Mouse (Mus musculus) bone marrow macrophage, adult 2 months (primary cell): ENCODE results near the gene Olfr159.

Experiments
- CTCF ChIP-seq: IDR thresholded peaks from 2 replicates; pipeline ENCODE4 v1.5.1; 2012; ENCODE audit warnings: low read depth, mild to moderate bottlenecking, low read length, moderate library complexity
- POLR2A ChIP-seq: IDR thresholded peaks from 2 replicates; pipeline ENCODE4 v1.6.1; 2012; ENCODE audit warnings: mild to moderate bottlenecking, low read depth, low read length, borderline replicate concordance

DNA sequence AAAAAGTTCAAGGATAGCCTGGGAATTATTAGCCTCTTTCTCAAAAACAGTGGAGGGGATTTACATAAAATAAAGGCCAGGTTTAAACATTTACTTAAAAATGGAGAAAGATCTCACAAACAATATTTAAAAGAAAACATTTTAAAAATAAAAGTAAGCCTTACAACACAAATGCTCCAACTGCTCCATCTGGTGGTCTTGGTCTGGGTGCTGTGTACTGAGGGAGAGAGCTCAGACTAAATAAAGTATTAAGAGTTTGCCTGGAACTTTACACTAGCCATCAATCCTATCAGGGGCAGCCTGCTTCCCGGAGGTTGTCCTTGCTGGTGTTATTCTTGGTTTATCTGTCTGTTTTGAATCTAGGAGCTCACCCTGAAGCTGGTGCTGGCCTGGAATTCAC is 27.7 kb downstream of the Olfr159 start:
- no peak for TF ChIP-seq CTCF
- TF ChIP-seq POLR2A = no peak
